Mouse (Mus musculus) heart, adult 2 months (tissue): ENCODE results near the gene Mcee. TPM values are rescaled to one million over a fixed set of nuclear protein-coding genes. Genes with fewer than 3 reads are reported as not detected.

ENCODE experiments used
- DNase-seq, 2 experiments: peaks; one replicate each; pipeline ENCODE4 v3.0.0; 2021
- H3K27ac ChIP-seq: fragments of 200-600 bp; 2 replicates; pipeline ENCODE4 v1.8.1; 2022
- H3K27me3 ChIP-seq: fragments of 200-500 bp; 2 replicates; pipeline ENCODE4 v1.6.1; 2012; ENCODE audit warnings: mild to moderate bottlenecking, low read length, inconsistent platforms, mixed read lengths; ENCODE audit not compliant: control insufficient read depth, insufficient read depth
- H3K36me3 ChIP-seq: fragments of 200-500 bp; 2 replicates; pipeline ENCODE4 v1.6.1; 2012; ENCODE audit warnings: low read length, inconsistent platforms; ENCODE audit not compliant: control insufficient read depth, insufficient read depth
- H3K4me1 ChIP-seq: fragments of 200-500 bp; 2 replicates; pipeline ENCODE4 v1.6.1; 2011; ENCODE audit warnings: low read length; ENCODE audit not compliant: control insufficient read depth, insufficient read depth
- H3K4me3 ChIP-seq: fragments of 200-600 bp; 2 replicates; pipeline ENCODE4 v1.8.1; 2022
- H3K79me2 ChIP-seq: fragments of 200-500 bp; replicated peaks from 2 replicates; pipeline ENCODE4 v1.6.1; 2012; ENCODE audit warnings: mild to moderate bottlenecking, inconsistent platforms, low read length, moderate library complexity, mixed read lengths; ENCODE audit not compliant: control insufficient read depth, insufficient read depth
- H3K9ac ChIP-seq: fragments of 200-500 bp; 2 replicates; pipeline ENCODE4 v1.6.1; 2012; ENCODE audit warnings: low read depth, mild to moderate bottlenecking, control low read depth, inconsistent platforms, low read length, mixed read lengths
- CTCF ChIP-seq: fragments of 200-600 bp; IDR thresholded peaks from 2 replicates; pipeline ENCODE4 v1.8.1; 2022; ENCODE audit warnings: antibody characterized with exemption, mild to moderate bottlenecking, moderate library complexity
- EP300 ChIP-seq: fragments of 200-500 bp; IDR thresholded peaks from 2 replicates; pipeline ENCODE4 v1.6.1; 2011; ENCODE audit warnings: low read depth, low read length, control low read depth; ENCODE audit not compliant: insufficient read depth
- POLR2A ChIP-seq: fragments of 200-500 bp; IDR thresholded peaks from 2 replicates; pipeline ENCODE4 v1.6.1; 2011; ENCODE audit warnings: mild to moderate bottlenecking, low read depth, low read length, control low read depth; ENCODE audit not compliant: insufficient read depth
- WGBS: fragments of 180-500 bp; shearing (Covaris S2); methylation state at CpG from one replicate; pipeline ENCODE4 v1.1.7; 2018; 5-methylcytosine and 5-hydroxymethylcytosine counted together
- intact Hi-C: fragments of 180-260 bp; cut with DNase I; formaldehyde crosslinking; loops from one replicate; pipeline ENCODE4 v1.15.1; 2025
- long read RNA-seq: library from polyadenylated mRNA; stranded (forward); transcript quantifications from one replicate; pipeline ENCODE4 v2.0.0, GENCODE M21; 2021
- polyA plus RNA-seq: library from polyadenylated mRNA; depleted of rRNA; stranded (reverse); fragments of >200 nt; gene quantifications from 2 replicates; pipeline ENCODE4 v1.2.3, GENCODE M21; 2012; rRNA removed
- total RNA-seq, 2 experiments: library from RNA; stranded (reverse); gene quantifications; 2 replicates each; pipeline ENCODE4 v1.2.3; 2021

Gene Mcee
- total RNA-seq (100 to 1,000 TPM; 169 to 198 TPM), polyA plus RNA-seq (92.4 and 134 TPM in 2 replicates)
- long read RNA-seq, transcript Mcee-204 (2 exons, 391 nt), result minor isoform, 21 of 506 reads
- long read RNA-seq, transcript Mcee-201 (3 exons, 828 nt), result major isoform, 55 of 506 reads
- long read RNA-seq, transcript Mcee-203 (3 exons, 532 nt), result minor isoform, 31 of 506 reads
- long read RNA-seq, partial matches to known transcripts, result 393 of 506 reads
- long read RNA-seq, other reads (novel, unspliced or antisense), result 6 of 506 reads

- H3K36me3 ChIP-seq, result peaks cover 2% of the 10 kb centered on the region; the same call in 1 of the 2 replicates
- H3K4me1 ChIP-seq, result peaks cover 2% of the 10 kb centered on the region; the same call in 1 of the 2 replicates
- intact Hi-C loops, result loop anchor here (1.0 to 2.0 kb wide), 2 partner anchors 18 to 105 kb away; partner anchors contain the start of genes Fan1 and Mtmr10
- TF ChIP-seq POLR2A, result peak; percentile 84
- TF ChIP-seq CTCF, result no peak
- peak; percentile 82; the same call in 1 of the 2 replicates for TF ChIP-seq EP300
- H3K9ac ChIP-seq, result peak within 1 kb of the TSS; percentile 85
- DNase-seq, result peak; percentile 98 to 100
- H3K79me2 ChIP-seq, result no peaks in the 10 kb centered on the region
- H3K27me3 ChIP-seq, result no peaks in the 10 kb centered on the region
- H3K27ac ChIP-seq, result peak within 1 kb of the TSS; percentile 88
- under 1% methylated on average over 54 of the region's 54 CpGs for WGBS
- peak within 1 kb of the TSS; percentile 74 for H3K4me3 ChIP-seq
These were observed at the start of gene Mcee, which contains the start of gene Mphosph10 for GRCm38 (mm10) chr7:64392122-64392818. Mcee (plus strand) TSS chr7:64392607. Mphosph10 (minus strand) TSS chr7:64392268.

GRCm38 (mm10) chr7:64347813-64348212 lies 44.6 kb upstream of the Mcee start:
- no peaks in the 10 kb centered on the region for H3K79me2 ChIP-seq
- no peak overlapping the region for H3K4me3 ChIP-seq
- H3K27ac ChIP-seq, result no peak overlapping the region
- no peaks in the 10 kb centered on the region for H3K4me1 ChIP-seq
- DNase-seq, result no peak
- H3K9ac ChIP-seq, result no peak overlapping the region
- intact Hi-C loops, result no loop called here
- WGBS, result 95% methylated on average over 1 of the region's 1 CpGs
- no peak for TF ChIP-seq POLR2A
- no peak for TF ChIP-seq EP300
- no peaks in the 10 kb centered on the region for H3K27me3 ChIP-seq
- no peaks in the 10 kb centered on the region for H3K36me3 ChIP-seq

- H3K79me2 ChIP-seq, result no peaks in the 10 kb centered on the region
- no peak overlapping the region for H3K9ac ChIP-seq
- no peaks in the 10 kb centered on the region for H3K4me1 ChIP-seq
- H3K27ac ChIP-seq, result no peak overlapping the region
- H3K4me3 ChIP-seq, result no peak overlapping the region
- H3K36me3 ChIP-seq, result no peaks in the 10 kb centered on the region
- 80% methylated on average over 15 of the region's 15 CpGs for WGBS
- TF ChIP-seq EP300, result no peak
- no peak for TF ChIP-seq POLR2A
- no peak for TF ChIP-seq CTCF
- DNase-seq, result no peak
- intact Hi-C loops, result no loop called here
- H3K27me3 ChIP-seq, result no peaks in the 10 kb centered on the region
These were observed 43.1 kb upstream of the Mcee start for GRCm38 (mm10) chr7:64349147-64349861.

GRCm38 (mm10) chr7:64351087-64351486 lies 41.3 kb upstream of the Mcee start:
- DNase-seq, result no peak
- Histone ChIP-seq H3K79me2 (no peaks in the 10 kb centered on the region), H3K27ac (no peak overlapping the region), H3K9ac (no peak overlapping the region), H3K4me3 (no peak overlapping the region), H3K27me3 (no peaks in the 10 kb centered on the region), H3K4me1 (no peaks in the 10 kb centered on the region), H3K36me3 (no peaks in the 10 kb centered on the region)
- no peak for TF ChIP-seq CTCF
- 63% methylated on average over 4 of the region's 4 CpGs for WGBS
- intact Hi-C loops, result no loop called here

GRCm38 (mm10) chr7:64354206-64354605 lies 38.2 kb upstream of the Mcee start:
- Histone ChIP-seq H3K79me2 (no peaks in the 10 kb centered on the region), H3K27ac (no peak overlapping the region), H3K4me1 (no peaks in the 10 kb centered on the region), H3K27me3 (no peaks in the 10 kb centered on the region), H3K4me3 (no peak overlapping the region), H3K36me3 (no peaks in the 10 kb centered on the region), H3K9ac (no peak overlapping the region)
- DNase-seq, result no peak
- 83% methylated on average over 14 of the region's 14 CpGs for WGBS
- intact Hi-C loops, result no loop called here
- TF ChIP-seq POLR2A (no peak), EP300 (no peak), CTCF (no peak)

GRCm38 (mm10) chr7:64356661-64357060 lies 35.7 kb upstream of the Mcee start:
- Histone ChIP-seq H3K9ac (no peak overlapping the region), H3K36me3 (no peaks in the 10 kb centered on the region), H3K27me3 (no peaks in the 10 kb centered on the region), H3K4me3 (no peak overlapping the region), H3K27ac (no peak overlapping the region), H3K4me1 (no peaks in the 10 kb centered on the region), H3K79me2 (no peaks in the 10 kb centered on the region)
- TF ChIP-seq POLR2A (no peak), CTCF (no peak), EP300 (no peak)
- WGBS, result 84% methylated on average over 5 of the region's 5 CpGs
- intact Hi-C loops, result no loop called here
- no peak for DNase-seq
